Mouse (Mus musculus) ovary, postnatal 10 days (tissue): ENCODE data around the gene Gm364.

Experiments
- DNase-seq: peaks from one replicate; pipeline ENCODE4 v3.0.0; 2022; ENCODE audit warnings: low spot score

The Gm364 gene

DNA sequence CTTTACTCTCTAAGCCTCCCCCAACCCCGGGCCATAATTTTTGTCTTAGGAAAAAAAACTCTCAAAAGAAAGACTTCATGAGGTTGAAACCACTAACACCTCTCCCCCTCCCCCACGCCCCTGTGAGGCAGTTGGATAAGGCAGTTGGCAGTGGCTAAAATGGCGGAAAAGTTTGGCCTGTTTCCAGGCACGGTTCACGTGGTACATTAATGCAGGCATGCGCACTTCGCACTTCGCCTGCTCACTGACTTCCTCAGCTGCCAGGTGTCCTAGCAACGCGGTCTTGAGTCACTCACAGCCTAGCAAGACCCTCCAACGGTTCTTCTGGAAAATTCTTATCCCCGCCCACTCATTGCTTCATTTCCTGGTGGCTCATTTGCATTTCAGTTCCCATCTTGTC, at the start of gene Gm364:
Gm364 (plus strand) TSS at position 386 of the 400 bp plus-strand sequence.
- DNase-seq, result no peak

DNA sequence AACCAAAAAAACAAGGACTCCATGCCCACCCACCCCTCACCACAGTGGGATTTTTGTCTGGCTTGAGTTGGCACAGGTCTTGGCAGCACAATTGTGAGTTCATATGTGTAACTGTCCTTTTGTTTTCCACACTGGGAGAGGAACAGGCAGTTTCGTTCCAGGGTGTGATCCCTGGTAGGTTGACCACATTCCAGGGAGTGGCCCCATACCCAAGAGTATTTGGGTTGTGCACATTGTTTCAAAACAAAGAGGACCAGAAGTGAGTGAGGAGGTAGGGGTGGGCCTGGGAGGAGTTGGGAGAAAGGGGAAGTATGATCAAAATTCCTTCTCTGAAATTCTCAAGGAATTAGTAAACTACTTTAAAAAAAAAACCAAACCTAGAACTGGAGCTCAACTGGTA, 49.6 kb upstream of the Gm364 start:
- DNase-seq, result no peak

GRCm38 (mm10) chrX:57364891-57365569, 43.9 kb upstream of the Gm364 start:
- no peak for DNase-seq

- DNase-seq, result no peak
Measured at GRCm38 (mm10) chrX:57372965-57373364, 36.0 kb upstream of the Gm364 start.

DNA sequence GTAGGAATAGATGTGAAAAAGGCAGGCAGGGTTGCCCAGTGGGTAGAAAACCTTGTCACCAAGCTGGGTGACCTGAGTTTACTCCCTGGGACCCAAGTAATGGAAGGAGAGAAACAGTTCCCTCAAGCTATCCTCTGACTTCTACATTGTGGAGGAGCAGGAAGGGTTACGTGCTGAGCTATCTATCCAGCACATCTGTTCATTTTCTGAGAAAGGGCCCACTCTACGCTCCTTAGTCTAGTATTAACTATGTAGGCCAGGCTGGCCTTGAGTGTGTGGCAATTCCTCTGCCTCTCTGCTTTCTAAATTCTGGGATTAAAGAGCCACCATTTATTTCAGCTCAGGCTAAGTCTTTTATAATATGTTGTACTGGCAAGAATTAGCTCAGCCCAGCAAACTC, 35.4 kb upstream of the Gm364 start:
- no peak for DNase-seq

- no peak for DNase-seq
Measured at GRCm38 (mm10) chrX:57374029-57374428, 34.9 kb upstream of the Gm364 start.

- no peak for DNase-seq
Measured at GRCm38 (mm10) chrX:57377096-57377495, 31.9 kb upstream of the Gm364 start.

GRCm38 (mm10) chrX:57378579-57378978, 30.4 kb upstream of the Gm364 start:
- no peak for DNase-seq

GRCm38 (mm10) chrX:57380915-57381314, 28.0 kb upstream of the Gm364 start:
- no peak for DNase-seq

- DNase-seq, result peak; percentile 69
Measured at GRCm38 (mm10) chrX:57392367-57393246, 16.3 kb upstream of the Gm364 start, which contains the start of gene Rbmx. TSS of gene Rbmx (minus strand) at chrX:57393036.

DNA sequence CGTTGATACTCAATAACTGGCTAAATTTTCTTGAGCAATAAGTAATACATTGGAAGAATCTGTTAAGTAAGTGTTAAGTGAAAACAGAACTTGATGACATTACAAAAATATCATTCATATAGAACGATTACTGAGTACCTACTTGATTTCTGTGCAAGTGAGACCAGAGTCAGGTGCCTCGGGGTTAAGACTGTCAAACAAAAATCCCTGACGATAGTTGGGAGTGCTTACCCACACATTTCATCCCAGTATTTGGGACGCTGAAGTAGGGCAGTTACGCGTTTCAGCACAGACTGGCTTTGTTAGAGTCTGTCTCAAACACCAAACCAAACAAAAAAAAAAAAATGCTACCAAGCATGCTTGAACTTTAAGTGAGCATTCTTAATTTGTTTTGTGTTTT, 15.5 kb upstream of the Gm364 start:
- no peak for DNase-seq

DNA sequence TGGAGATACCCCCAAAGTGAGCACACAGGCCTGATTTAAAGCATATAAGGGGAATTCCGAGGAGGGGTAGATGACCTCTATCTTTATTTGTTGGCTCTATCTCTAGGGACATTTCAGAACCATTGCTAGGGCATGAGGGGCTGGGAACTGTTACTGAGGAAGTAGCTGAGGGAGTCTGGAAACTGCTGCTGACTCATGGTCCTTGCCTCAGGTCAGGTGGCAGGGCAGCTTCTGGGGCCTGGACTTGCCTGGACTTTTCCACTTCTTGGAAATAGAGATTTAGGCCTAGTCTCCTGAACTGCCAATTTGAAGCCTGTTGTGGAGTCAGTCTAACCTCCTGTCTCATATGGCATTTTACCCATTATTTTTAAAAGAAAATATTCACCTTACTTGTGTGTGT, 7.6 kb upstream of the Gm364 start:
- no peak for DNase-seq

DNA sequence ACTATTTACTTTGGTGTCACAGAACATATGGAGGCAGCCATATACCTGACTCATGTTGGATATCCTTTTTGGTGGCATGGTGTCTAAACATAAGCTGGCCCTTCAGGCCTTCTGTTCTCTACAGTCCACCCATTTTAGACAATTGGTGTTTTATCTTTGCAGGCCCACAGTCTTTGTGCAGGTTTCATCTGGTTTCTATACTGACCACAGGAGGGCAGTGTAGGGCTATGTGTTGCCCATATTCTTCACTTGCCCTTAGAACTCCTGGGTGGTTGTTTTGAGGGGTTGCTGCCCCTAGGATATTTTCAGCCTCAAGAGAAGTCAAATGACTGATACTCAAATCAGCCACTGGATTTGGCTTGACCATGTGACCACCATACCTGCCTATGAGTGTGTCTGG, 5.3 kb upstream of the Gm364 start:
- DNase-seq, result no peak

DNA sequence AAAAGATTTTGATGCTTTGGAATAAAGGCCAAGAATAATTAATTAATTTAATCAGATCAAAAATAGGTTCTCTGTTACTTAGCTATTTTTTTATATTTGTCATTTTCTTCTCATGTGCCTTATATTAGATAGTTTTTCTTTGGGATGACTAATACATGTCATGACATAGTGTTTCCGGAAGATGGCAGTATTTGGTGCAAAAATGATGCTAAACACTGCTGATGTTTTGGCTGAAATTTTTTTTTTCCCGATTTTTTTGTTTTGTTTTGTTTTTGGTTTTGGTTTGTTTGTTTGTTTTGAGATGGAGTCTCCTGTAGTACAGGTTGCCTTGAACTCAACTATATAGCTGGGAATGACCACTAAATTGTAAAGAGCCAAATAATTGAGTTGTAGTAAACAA, 22.7 kb downstream of the Gm364 start:
- DNase-seq, result no peak

DNA sequence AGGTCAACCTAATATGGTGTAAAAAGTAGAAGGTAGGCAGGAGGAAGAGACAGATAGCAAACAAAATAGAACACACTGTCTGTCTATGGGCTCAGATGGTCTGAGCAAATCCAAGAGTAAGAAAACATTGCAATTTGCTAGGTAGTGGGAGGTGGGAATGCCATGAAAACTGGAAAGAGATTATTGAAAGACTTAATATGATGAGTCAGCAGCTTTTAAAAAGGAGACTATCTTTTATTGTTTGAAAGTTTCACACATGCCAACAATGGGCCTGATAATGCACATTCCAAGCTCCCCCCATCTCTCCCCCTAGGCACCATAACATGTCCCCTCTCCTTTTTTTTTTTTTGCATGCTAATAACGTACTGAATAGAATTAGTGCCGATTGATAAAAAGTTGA, 24.9 kb downstream of the Gm364 start:
- DNase-seq, result no peak

DNA sequence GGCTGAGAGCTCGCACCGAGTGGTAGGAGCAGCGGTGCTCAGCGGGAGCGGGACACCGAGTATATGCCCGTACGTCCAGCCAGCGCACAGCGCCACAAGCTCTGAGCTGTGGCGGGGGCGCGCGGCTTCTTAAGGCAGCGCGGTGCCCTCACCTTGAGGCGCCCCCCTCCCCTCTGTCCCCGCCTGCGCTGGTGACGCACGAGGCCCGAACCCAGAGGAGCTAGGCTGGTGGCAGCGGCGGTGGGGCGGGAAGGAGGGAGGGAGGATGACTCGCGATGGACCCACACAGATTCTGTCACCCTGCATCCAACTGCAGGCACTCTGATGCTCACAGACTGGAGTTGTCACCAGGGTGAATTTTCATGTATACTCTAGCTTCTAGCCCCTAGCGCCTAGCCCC, 94.7 kb downstream of the Gm364 start, which contains the start of gene Gpr101:
Gpr101 (minus strand) TSS at position 124 of the 400 bp plus-strand sequence.
- DNase-seq, result no peak

GRCm38 (mm10) chrX:57506247-57506646, 97.3 kb downstream of the Gm364 start:
- no peak for DNase-seq

- DNase-seq, result no peak
Measured at GRCm38 (mm10) chrX:57521117-57522095, 112.5 kb downstream of the Gm364 start.
